Mouse (Mus musculus) adipocyte (in vitro differentiated cells): ENCODE measurements around the gene Mmp21.

Experiments used
- DNase-seq: peaks from one replicate; pipeline ENCODE4 v3.0.0-alpha.2; 2016; ENCODE audit warnings: low spot score

Gene Mmp21

DNA sequence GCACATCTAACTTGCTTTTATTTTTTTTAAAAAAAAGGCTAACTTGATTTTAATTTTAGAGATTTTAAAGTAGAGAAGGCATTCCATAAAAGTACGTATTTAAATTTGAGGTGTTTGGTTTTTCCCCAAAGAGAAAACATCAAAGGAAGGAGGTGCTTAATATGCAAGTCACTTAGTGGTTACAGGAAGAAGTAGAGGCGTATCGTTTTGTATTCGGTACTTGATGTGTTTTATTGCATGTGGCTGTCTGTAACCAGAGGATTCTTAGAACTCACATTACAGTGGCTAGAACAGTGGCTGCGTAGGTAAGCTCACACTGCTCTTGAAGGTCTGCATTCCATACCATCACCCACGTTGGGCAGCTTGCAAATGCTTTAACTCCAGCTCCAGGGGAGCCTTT, 34.1 kb downstream of the Mmp21 start:
- no peak for DNase-seq

- no peak for DNase-seq
These were observed 41.0 kb downstream of the Mmp21 start for GRCm38 (mm10) chr7:133638821-133639220.

DNA sequence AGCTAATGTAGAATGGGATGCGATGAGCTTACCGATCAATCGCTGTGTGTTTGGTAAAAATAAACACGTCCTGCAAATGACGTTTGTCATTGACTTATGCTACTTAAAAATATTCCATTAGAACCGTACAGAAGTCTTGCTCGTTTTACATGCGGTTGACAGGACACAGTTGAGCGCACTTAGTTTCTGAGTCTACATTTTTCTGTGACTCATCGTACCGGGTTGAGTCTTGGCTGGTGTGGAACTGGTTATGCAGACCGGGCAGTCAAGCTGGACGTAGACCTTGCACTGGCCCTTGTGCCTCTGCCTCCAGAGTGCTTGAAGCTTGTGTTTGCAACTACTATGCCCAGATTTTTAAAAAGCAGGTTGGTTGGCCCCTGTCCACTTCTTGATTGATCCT, 41.6 kb downstream of the Mmp21 start:
- peak; percentile 39 for DNase-seq

- DNase-seq: peak; percentile 97
These were observed 42.2 kb downstream of the Mmp21 start, which contains the start of gene Edrf1 for GRCm38 (mm10) chr7:133637361-133638305. Gene Edrf1, plus strand, starts transcription at chr7:133637543.

DNA sequence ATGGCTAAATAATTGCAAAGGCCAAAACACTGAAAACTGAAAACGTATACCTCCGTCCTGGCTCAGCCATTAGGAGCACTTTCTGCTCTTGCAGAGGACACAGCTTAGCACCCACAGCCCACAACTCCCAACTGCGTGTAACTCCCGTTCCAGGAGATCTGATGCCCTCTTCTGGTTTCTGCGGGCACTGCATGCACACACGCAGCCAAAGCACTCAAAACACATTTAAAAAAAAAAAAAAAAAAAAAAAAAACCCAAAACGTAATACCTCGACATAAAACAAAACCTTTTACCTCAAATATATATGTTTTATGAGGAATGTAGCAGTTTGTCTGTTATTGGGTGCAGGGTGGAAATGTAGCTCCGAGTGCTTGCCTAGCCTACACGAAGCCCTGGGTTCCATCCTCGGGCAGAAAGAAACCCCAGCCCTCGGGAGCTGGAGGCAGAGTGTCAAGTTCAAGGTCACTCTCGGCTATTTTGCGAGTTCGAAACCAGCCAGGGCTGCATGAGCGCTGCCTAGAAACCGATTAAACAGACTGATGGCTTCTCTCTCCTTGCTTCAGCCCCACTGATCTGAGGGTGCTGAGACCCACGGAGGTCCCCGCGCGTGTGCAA, 43.0 kb downstream of the Mmp21 start:
- DNase-seq: peak; percentile 85

GRCm38 (mm10) chr7:133634932-133635650, 44.8 kb downstream of the Mmp21 start:
- DNase-seq: no peak

DNA sequence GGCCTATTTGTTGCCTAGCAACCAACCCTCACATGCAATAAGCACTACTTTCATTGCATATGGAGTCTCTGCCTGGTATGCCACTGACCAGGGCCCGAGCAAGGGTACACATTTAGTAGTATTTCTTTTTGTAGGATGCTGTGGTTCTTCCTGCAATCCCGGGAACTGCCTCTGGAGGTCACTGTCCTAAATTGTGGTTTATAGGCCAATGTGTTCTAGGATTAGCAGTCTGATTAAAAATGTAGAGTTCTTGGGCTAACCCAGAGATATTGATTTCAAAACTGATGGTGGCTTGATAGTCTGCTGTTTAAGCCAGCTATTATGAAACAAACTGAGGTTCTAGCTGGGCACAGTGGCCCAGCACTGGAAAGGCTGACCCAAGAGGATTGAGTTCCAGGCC, 47.4 kb downstream of the Mmp21 start:
- peak; percentile 54 for DNase-seq

DNA sequence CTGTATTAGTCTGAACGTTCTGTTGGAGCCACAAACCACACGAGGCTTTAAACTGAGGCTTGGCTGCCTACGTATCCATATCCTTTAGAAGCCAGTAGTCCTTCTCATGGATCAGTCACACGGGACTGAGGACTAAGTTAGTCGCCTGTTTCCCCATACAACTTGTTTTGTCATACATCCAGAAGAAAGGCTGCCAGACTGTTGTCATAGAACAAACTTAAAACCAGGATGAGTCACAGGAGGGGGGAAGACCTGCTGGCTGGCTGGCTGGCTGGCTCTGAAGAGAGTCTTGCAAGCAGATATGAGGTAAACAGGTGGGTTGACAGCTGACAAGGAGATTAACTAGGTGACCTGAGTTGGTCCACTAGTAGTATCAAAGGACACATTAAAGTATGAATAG, 49.0 kb downstream of the Mmp21 start:
- DNase-seq: no peak

DNA sequence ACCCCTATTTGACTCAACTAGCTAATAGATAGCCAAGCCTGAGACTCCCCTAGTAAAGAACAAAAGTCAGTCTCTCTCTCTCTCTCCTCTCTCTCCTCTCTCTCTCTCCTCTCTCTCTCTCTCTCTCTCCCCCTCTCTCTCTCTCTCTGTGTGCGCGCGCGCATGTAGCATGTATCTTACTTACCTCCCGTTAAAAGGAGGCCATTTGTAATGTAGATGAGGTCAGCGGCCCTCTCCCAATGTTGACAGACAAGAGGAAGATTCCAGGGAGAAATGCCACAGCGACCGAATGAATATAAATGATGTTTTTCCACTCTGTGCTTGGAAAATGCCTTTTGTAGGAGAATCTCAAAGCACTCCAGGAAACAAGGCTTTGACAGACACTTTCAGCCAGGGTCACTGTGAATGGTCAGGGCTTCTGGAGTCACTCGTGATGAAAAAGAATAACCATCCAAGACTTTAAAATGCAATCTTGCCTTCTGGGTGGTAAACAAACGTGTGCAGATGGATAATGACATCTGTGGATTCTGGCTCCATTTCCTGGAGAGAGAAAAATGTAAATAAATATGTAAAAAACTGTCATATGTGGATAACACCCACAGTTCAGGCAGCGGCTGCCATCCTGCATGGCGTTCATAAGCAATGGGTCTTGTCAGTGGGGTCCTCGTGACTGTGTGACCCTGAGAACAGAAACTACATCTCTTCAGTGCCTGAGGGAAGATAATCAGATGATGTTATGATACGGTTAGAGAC, 52.5 kb downstream of the Mmp21 start:
- DNase-seq: no peak
